ENCODE assay signal across 20 mouse cellular contexts in genomic region chr11:118604206-118604605, GRCm38 (mm10).
A peak's percentile ranks its signal among the peaks of the same experiment; 100 is the strongest.
DNase-seq lines count a peak whose midpoint lies in the region; ATAC-seq and TF ChIP-seq lines count a peak whose summit lies in the region.
"Had no signal": no experiment of that assay in that cellular context is flagged by ENCODE, and none has a peak within 500 bp of the region (broad histone marks: within the 10 kb centered on the region; RNA-seq: fewer than 3 reads in every experiment).

No protein-coding gene starts in this region.

- H3K27ac ChIP-seq in midbrain, embryonic 14.5 days (replicated peaks; ENCODE audit: low read depth, low read length) = no peak overlapping the region
- H3K27ac ChIP-seq in midbrain, embryonic 13.5 days = no peak overlapping the region
- H3K27ac ChIP-seq in cerebellum, adult 2 months (ENCODE audit: insufficient read depth, low read length) = no peak overlapping the region
- H3K27ac ChIP-seq: limb, embryonic 12.5 days; liver, embryonic 12.5 days had no signal

- no peak overlapping the region for H3K4me2 ChIP-seq in midbrain, embryonic 14.5 days (ENCODE audit: low read length)
- H3K4me2 ChIP-seq in midbrain, embryonic 13.5 days (replicated peaks) = no peak overlapping the region
- H3K4me2 ChIP-seq: heart, embryonic 12.5 days; limb, embryonic 12.5 days; liver, embryonic 12.5 days; lung, embryonic 14.5 days; midbrain, embryonic 11.5 days had no signal

- 64% methylated on average over 6 of the region's 6 CpGs for WGBS in midbrain, embryonic 14.5 days
- 57% methylated on average over 6 of the region's 6 CpGs for WGBS in midbrain, embryonic 13.5 days
- 8% methylated on average over 6 of the region's 6 CpGs for whole genome bisulfite sequencing in cerebellum, adult 2 months

- H3K27me3 ChIP-seq in midbrain, embryonic 14.5 days (ENCODE audit: control insufficient read depth, insufficient read depth, low read length) = no peaks in the 10 kb centered on the region
- H3K27me3 ChIP-seq in midbrain, embryonic 13.5 days = peaks cover 9% of the 10 kb centered on the region; the same call in 1 of the 2 replicates
- H3K27me3 ChIP-seq in cerebellum, adult 2 months (ENCODE audit: control insufficient read depth, insufficient read depth, low read length) = no peaks in the 10 kb centered on the region

- no peak for TF ChIP-seq POLR2A in cerebellum, adult 2 months (IDR thresholded peaks at IDR 0.05; ENCODE audit: borderline replicate concordance, insufficient read depth, low read length)

- no peaks in the 10 kb centered on the region for H3K36me3 ChIP-seq in midbrain, embryonic 14.5 days (ENCODE audit: control insufficient read depth, insufficient read depth, low read length)
- H3K36me3 ChIP-seq in midbrain, embryonic 13.5 days = no peaks in the 10 kb centered on the region
- H3K36me3 ChIP-seq: heart, embryonic 12.5 days; limb, embryonic 12.5 days; liver, embryonic 12.5 days had no signal

- no peak overlapping the region for H3K9ac ChIP-seq in midbrain, embryonic 14.5 days (replicated peaks; ENCODE audit: low read length)
- H3K9ac ChIP-seq in midbrain, embryonic 13.5 days (replicated peaks) = no peak overlapping the region
- H3K9ac ChIP-seq: heart, embryonic 12.5 days; limb, embryonic 12.5 days; liver, embryonic 12.5 days; lung, embryonic 14.5 days had no signal

- H3K4me1 ChIP-seq in midbrain, embryonic 14.5 days (ENCODE audit: control insufficient read depth, insufficient read depth, low read length) = peaks cover 23% of the 10 kb centered on the region
- H3K4me1 ChIP-seq in midbrain, embryonic 13.5 days (replicated peaks) = peaks cover 36% of the 10 kb centered on the region
- H3K4me1 ChIP-seq in cerebellum, adult 2 months (ENCODE audit: control insufficient read depth, insufficient read depth, low read length) = peaks cover 54% of the 10 kb centered on the region
- H3K4me1 ChIP-seq: heart, embryonic 12.5 days; liver, embryonic 12.5 days had no signal

- peak; percentile 43 for DNase-seq in midbrain, embryonic 14.5 days
- DNase-seq in cerebellum, adult 2 months = peak; percentile 62 to 80
- peak; percentile 57 to 63 for DNase-seq in cerebellum, postnatal 36 days
- no peak for DNase-seq in spleen, adult 18-20 months
- DNase-seq in testis, postnatal 14 days (ENCODE audit: low spot score) = no peak
- no peak for DNase-seq in urinary bladder, postnatal 10 days (ENCODE audit: low spot score)
- DNase-seq: adrenal gland, adult 2 months; gastrocnemius, postnatal 10 days; heart, adult 11 months; kidney, postnatal 4 days; layer of hippocampus, adult 9-11 months; lung, embryonic 14.5 days; lung, postnatal 4 days; thymus, adult 18-20 months had no signal

- TF ChIP-seq CTCF in cerebellum, adult 2 months (IDR thresholded peaks at IDR 0.05; ENCODE audit: borderline replicate concordance, insufficient read depth, low read depth, low read length) = no peak

- H3K4me3 ChIP-seq in midbrain, embryonic 14.5 days (replicated peaks; ENCODE audit: low read depth, low read length) = no peak overlapping the region
- H3K4me3 ChIP-seq in midbrain, embryonic 13.5 days (replicated peaks) = no peak overlapping the region
- H3K4me3 ChIP-seq in cerebellum, adult 2 months (replicated peaks; ENCODE audit: insufficient read depth, low read depth, low read length) = no peak overlapping the region
- H3K4me3 ChIP-seq: heart, embryonic 12.5 days; limb, embryonic 12.5 days; liver, embryonic 12.5 days had no signal

- no peak for ATAC-seq in midbrain, embryonic 14.5 days (ENCODE audit: low FRiP score, low TSS enrichment)
- no peak for ATAC-seq in midbrain, embryonic 13.5 days
- 0 out of 2 replicates have a peak, but pooled peaks have one; percentile 48 for ATAC-seq in cerebellum, adult (ENCODE audit: insufficient number of reproducible peaks, low FRiP score, low TSS enrichment)
- ATAC-seq: liver, embryonic 12.5 days had no signal

- no peaks in the 10 kb centered on the region for H3K9me3 ChIP-seq in midbrain, embryonic 14.5 days (ENCODE audit: control insufficient read depth, low read length)
- no peaks in the 10 kb centered on the region for H3K9me3 ChIP-seq in midbrain, embryonic 13.5 days
- H3K9me3 ChIP-seq: heart, embryonic 12.5 days; limb, embryonic 12.5 days; liver, embryonic 12.5 days had no signal

Comparison
In these comparisons a context has a peak if more than half of its experiments do, and no peak if none do; other contexts are left out.
1. DNase-seq: peak in midbrain, embryonic 14.5 days (single experiment), cerebellum, adult 2 months (2 of 2) and cerebellum, postnatal 36 days (2 of 2); none in spleen, adult 18-20 months (0 of 2), testis, postnatal 14 days (single experiment) and urinary bladder, postnatal 10 days (single experiment).